Mouse (Mus musculus): ENCODE measurements around the gene Egfl8. TPM values are rescaled to one million over a fixed set of nuclear protein-coding genes. Genes with fewer than 3 reads are reported as not detected.

Egfl8 gene
- polyA plus RNA-seq, 1 experiment from 2014 or later: 6.6 TPM

Other genes starting within 250 kb of the Egfl8 start
- gene Btnl1, start 238.8 kb downstream of the Egfl8 start, polyA plus RNA-seq (2015; fragmentation: Nextera tagmentation; extraction: Ambion mirVana): not detected in 2 replicates
- 0.47 and 0.69 TPM in 2 replicates for gene BC051142, start 217.2 kb downstream of the Egfl8 start, polyA plus RNA-seq (2015; fragmentation: Nextera tagmentation; extraction: Ambion mirVana)
- not detected in 2 replicates for gene Btnl4, start 138.7 kb downstream of the Egfl8 start, polyA plus RNA-seq (2015; fragmentation: Nextera tagmentation; extraction: Ambion mirVana)
- not detected in 2 replicates for gene Btnl6, start 98.6 kb downstream of the Egfl8 start, polyA plus RNA-seq (2015; fragmentation: Nextera tagmentation; extraction: Ambion mirVana)
- 4.8 and 5.3 TPM in 2 replicates for gene Notch4, start 51.7 kb downstream of the Egfl8 start, polyA plus RNA-seq (2015; fragmentation: Nextera tagmentation; extraction: Ambion mirVana)
- gene Gpsm3, start 26.2 kb downstream of the Egfl8 start, polyA plus RNA-seq (2015; fragmentation: Nextera tagmentation; extraction: Ambion mirVana): 4.0 and 5.8 TPM in 2 replicates
- 17.6 and 18.9 TPM in 2 replicates for gene Pbx2, start 24.7 kb downstream of the Egfl8 start, polyA plus RNA-seq (2015; fragmentation: Nextera tagmentation; extraction: Ambion mirVana)
- 3.5 TPM in 2 replicates for gene Ager, start 18.1 kb downstream of the Egfl8 start, polyA plus RNA-seq (2015; fragmentation: Nextera tagmentation; extraction: Ambion mirVana)
- gene Rnf5, start 12.3 kb downstream of the Egfl8 start, polyA plus RNA-seq (2015; fragmentation: Nextera tagmentation; extraction: Ambion mirVana): 133 and 135 TPM in 2 replicates
- gene Agpat1, start 11.7 kb downstream of the Egfl8 start, polyA plus RNA-seq (2015; fragmentation: Nextera tagmentation; extraction: Ambion mirVana): 52.9 and 58.4 TPM in 2 replicates
- 22.8 and 24.4 TPM in 2 replicates for gene Ppt2, start 12.5 kb upstream of the Egfl8 start, polyA plus RNA-seq (2015; fragmentation: Nextera tagmentation; extraction: Ambion mirVana)
- 0.25 and 0.40 TPM in 2 replicates for gene Prrt1, start 13.6 kb upstream of the Egfl8 start, polyA plus RNA-seq (2015; fragmentation: Nextera tagmentation; extraction: Ambion mirVana)
- 16.5 and 18.8 TPM in 2 replicates for gene Fkbpl, start 28.8 kb upstream of the Egfl8 start, polyA plus RNA-seq (2015; fragmentation: Nextera tagmentation; extraction: Ambion mirVana)
- gene Atf6b, start 31.2 kb upstream of the Egfl8 start, polyA plus RNA-seq (2015; fragmentation: Nextera tagmentation; extraction: Ambion mirVana): 97.6 and 99.6 TPM in 2 replicates
- 0.09 TPM in 2 replicates for gene Tnxb, start 54.6 kb upstream of the Egfl8 start, polyA plus RNA-seq (2015; fragmentation: Nextera tagmentation; extraction: Ambion mirVana)
- 0.06 and 0.17 TPM in 2 replicates for gene C4b, start 127.9 kb upstream of the Egfl8 start, polyA plus RNA-seq (2015; fragmentation: Nextera tagmentation; extraction: Ambion mirVana)
- 0.18 TPM in 1 of 2 replicates, not detected in the other for gene Cyp21a1, start 188.6 kb upstream of the Egfl8 start, polyA plus RNA-seq (2015; fragmentation: Nextera tagmentation; extraction: Ambion mirVana)
- gene Stk19, start 221.0 kb upstream of the Egfl8 start, polyA plus RNA-seq (2015; fragmentation: Nextera tagmentation; extraction: Ambion mirVana): 28.2 and 28.7 TPM in 2 replicates
- gene Dxo, start 221.0 kb upstream of the Egfl8 start, polyA plus RNA-seq (2015; fragmentation: Nextera tagmentation; extraction: Ambion mirVana): 62.8 and 74.3 TPM in 2 replicates
- 54.0 and 55.2 TPM in 2 replicates for gene Skiv2l, start 234.2 kb upstream of the Egfl8 start, polyA plus RNA-seq (2015; fragmentation: Nextera tagmentation; extraction: Ambion mirVana)
- gene Nelfe, start 234.4 kb upstream of the Egfl8 start, polyA plus RNA-seq (2015; fragmentation: Nextera tagmentation; extraction: Ambion mirVana): 114 and 126 TPM in 2 replicates
- 1.9 and 2.0 TPM in 2 replicates for gene Cfb, start 246.5 kb upstream of the Egfl8 start, polyA plus RNA-seq (2015; fragmentation: Nextera tagmentation; extraction: Ambion mirVana)

Measured in limb, embryonic 13.5 days (tissue).